Mouse (Mus musculus) erythroblast, embryonic 14.5 days (primary cell): Measurements from ENCODE around the gene Inpp4b.

Experiments
- GATA1 ChIP-seq: IDR thresholded peaks from 2 replicates; pipeline ENCODE4 v1.6.1; 2012; ENCODE audit warnings: low read length, inconsistent platforms, mixed read lengths
- TAL1 ChIP-seq: IDR thresholded peaks from 3 replicates; pipeline ENCODE4 v1.6.1; 2012; ENCODE audit warnings: low read length, inconsistent platforms, mixed read lengths

DNA sequence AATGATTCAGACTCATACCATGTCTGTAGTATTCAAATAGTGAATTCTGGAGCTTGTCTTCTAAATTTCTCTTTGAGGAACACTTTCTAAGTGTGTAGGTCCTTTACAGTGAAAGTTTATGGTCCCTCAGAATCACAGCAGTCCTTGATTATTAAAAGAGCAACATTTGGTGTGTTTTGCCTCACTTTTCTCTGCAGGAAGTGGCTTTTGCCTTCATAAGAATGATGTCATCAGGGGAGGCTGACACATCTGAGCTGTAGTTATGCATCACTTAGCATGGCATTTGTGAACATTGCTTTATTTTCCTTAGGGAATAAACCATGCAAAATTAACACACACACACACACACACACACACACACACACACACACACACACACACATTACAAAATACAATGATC lies 349.8 kb downstream of the Inpp4b start:
- TF ChIP-seq GATA1 (no peak), TAL1 (no peak)
